Mouse (Mus musculus) left cerebral cortex, postnatal 36 days (tissue): ENCODE measurements around the gene Zfp768. TPM values are rescaled to one million over a fixed set of nuclear protein-coding genes. Genes with fewer than 3 reads are reported as not detected.
A peak's percentile ranks its signal among the peaks of the same experiment; 100 is the strongest.

ENCODE experiments used
- DNase-seq, 2 experiments: peaks; one replicate each; pipeline ENCODE4 v3.0.0; 2021 to 2022; ENCODE audit warnings: low spot score in 2 of 2, mixed read lengths in 1 of 2
- intact Hi-C: fragments of 180-260 bp; cut with DNase I; formaldehyde crosslinking; loops from one replicate; pipeline ENCODE4 v1.15.1; 2025
- total RNA-seq, 2 experiments: library from RNA; stranded (reverse); gene quantifications; 2 replicates each; pipeline ENCODE4 v1.2.3; 2021

Zfp768 gene
- total RNA-seq, 2 experiments from 2014 or later = 14.4 to 15.0 TPM

DNA sequence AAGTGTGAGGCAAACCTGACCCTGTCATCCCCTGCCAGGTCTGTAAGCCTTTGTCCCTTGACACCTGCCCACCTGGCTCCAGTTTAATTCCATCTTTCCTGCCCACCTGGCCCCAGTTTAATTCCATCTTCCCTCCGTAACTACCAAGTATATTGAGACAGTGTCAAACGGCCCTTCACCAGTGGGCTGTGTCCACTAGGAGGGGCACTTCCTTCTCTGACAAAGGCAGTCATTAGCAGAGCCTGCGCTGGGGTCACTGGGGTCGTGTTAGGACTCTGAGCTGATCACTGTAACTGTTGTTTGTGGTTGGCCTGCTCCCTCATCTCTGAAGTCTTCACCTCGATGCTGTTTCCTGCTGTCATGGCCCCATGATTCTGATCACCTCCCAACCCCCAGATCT is 23.3 kb downstream of the Zfp768 start:
- intact Hi-C loops = no loop called here
- no peak for DNase-seq

DNA sequence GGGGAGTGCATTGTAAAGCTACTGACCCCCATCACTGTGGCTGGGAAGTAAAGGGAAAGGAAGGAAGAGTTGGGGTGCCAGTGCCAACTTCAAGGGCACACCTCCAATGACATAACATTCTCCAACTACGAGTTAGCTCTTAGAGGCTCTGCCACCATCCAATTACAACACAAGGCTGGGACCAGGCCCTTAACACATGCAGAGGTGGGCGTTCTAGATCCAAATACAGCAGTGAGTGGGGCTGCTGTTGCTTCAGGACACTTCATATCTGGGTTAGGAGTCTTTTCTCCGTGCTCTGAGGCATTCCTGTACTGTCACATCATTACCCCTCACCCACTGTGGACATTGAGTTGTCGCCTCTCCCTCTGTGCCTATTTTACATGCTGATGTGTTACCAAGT is 24.3 kb downstream of the Zfp768 start:
- intact Hi-C loops = no loop called here
- no peak for DNase-seq

DNA sequence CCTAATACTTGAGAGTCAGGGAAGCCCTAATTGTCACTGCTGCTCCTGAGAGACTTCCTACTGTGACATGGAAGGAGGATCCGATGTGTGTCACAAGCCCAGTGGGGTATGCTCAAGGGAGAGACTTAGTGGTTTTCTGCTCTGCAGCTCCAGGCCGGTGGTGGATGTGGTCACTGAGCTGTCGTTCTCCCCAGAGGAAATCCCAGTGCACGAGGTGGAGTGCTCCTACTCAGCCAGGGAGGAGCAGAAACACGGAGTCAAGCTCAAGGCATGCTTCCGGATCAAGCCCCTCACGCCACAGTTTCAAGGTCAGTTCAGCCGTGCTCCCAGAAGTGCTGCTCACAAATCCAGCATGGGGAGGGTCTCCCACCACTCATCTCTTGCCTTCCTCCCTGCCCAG is 31.5 kb downstream of the Zfp768 start:
- no peak for DNase-seq
- intact Hi-C loops = no loop called here

DNA sequence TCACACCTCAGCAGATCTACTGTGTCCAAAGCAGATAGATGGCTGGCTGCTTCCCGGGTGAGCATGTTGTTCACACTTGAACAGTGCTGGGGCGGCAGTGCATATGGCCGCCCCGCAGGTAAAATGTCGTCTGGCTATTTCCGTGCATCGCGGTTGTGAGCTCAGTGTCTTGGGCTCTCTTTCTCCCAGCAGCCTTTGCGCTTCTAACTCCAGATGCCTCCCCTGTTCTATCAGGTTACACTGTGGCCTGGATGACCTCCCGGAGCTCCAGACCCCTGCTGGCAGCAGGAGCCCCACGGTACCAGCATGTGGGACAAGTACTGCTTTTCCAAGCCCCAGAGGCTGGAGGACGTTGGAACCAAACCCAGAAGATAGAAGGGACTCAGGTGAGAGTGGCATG is 35.4 kb downstream of the Zfp768 start:
- intact Hi-C loops = loop anchor here (5.0 kb wide), 1 partner anchor 32 kb away; no protein-coding TSS in a partner anchor
- no peak for DNase-seq

GRCm38 (mm10) chr7:127308887-127309286 is 36.5 kb downstream of the Zfp768 start:
- peak; percentile 13 to 44 for DNase-seq
- intact Hi-C loops = loop anchor here (5.0 kb wide), 1 partner anchor 33 kb away; no protein-coding TSS in a partner anchor

- intact Hi-C loops = loop anchor here (5.0 kb wide), 1 partner anchor 34 kb away; no protein-coding TSS in a partner anchor
- DNase-seq = no peak
These were observed 37.0 kb downstream of the Zfp768 start for GRCm38 (mm10) chr7:127308431-127308830.

- intact Hi-C loops = no loop called here
- no peak for DNase-seq
These were observed 47.7 kb downstream of the Zfp768 start for GRCm38 (mm10) chr7:127297586-127298193.

DNA sequence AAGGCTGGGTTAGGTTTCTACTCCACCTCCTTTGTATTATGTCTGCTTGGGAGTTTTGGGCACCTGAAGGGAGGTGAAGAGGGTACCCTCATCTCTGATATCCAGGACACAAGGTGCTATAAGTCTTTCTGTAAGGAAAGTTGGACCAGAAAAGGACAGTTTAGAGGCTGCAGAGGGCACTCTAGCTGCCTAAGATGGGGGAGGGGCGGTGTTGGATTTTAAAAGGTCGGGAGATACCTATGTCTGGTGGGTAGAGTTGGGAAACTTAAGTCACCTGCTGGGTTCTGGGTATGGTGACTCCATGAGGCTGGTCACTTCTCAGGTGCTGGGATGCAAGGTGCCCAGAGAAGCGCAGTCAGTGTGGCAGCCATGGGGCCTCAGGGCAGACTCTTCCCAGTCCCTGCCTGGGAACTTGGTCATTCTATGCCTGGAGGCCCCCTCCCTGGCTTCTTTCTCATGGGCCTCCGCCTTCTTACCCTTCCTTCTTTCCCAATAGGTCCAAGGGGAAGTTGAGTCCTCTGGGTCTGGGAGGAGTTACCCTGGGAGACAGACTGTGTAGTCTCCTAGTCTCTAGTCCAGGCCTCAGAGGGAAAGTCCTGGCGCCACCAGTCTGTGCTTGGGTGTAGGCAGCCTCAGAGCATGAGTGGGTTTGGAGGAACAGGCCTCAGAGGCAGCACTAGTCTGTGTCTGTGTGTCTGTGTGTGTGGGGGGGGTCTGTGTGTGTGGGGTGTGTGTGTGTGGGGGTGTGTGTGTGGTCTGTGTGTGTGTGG is 48.4 kb downstream of the Zfp768 start:
- intact Hi-C loops = no loop called here
- no peak for DNase-seq

- intact Hi-C loops = no loop called here
- no peak for DNase-seq
These were observed 49.3 kb downstream of the Zfp768 start, which contains the start of gene Itgal for GRCm38 (mm10) chr7:127296098-127296497. TSS of gene Itgal (plus strand) at chr7:127296260.

Other genes with a start within 250 kb of the Zfp768 start
- gene Qprt, start 223.4 kb downstream of the Zfp768 start, total RNA-seq = under 1 TPM in 1 of 2 experiments, not detected in 1; 0.63 TPM
- gene Spn, start 207.8 kb downstream of the Zfp768 start, total RNA-seq = under 1 TPM; 0.12 to 0.25 TPM
- gene Cd2bp2, start 149.5 kb downstream of the Zfp768 start, total RNA-seq = 10 to 100 TPM; 81.4 to 89.5 TPM
- 100 to 1,000 TPM in 1 of 2 experiments, 10 to 100 TPM in 1; 90.8 to 101 TPM for gene Tbc1d10b, start 137.1 kb downstream of the Zfp768 start, total RNA-seq
- gene Mylpf, start 136.7 kb downstream of the Zfp768 start, total RNA-seq = 1 to 10 TPM; 1.7 to 3.9 TPM
- 10 to 100 TPM; 18.6 to 19.4 TPM for gene Zfp553, start 112.5 kb downstream of the Zfp768 start, total RNA-seq
- gene Sept1, start 112.5 kb downstream of the Zfp768 start, total RNA-seq = 1 to 10 TPM; 3.2 to 5.6 TPM
- 10 to 100 TPM; 61.0 to 61.4 TPM for gene Zfp771, start 101.3 kb downstream of the Zfp768 start, total RNA-seq
- gene Dctpp1, start 84.9 kb downstream of the Zfp768 start, total RNA-seq = 10 to 100 TPM; 21.8 to 30.7 TPM
- 10 to 100 TPM; 38.4 to 43.1 TPM for gene Sephs2, start 71.5 kb downstream of the Zfp768 start, total RNA-seq
- gene Itgal, start 49.3 kb downstream of the Zfp768 start, total RNA-seq = under 1 TPM; 0.48 to 0.76 TPM
- 1 to 10 TPM; 5.7 to 7.2 TPM for gene Zfp747, start 30.5 kb upstream of the Zfp768 start, total RNA-seq
- 1 to 10 TPM; 3.3 to 3.9 TPM for gene 9130019O22Rik, start 41.6 kb upstream of the Zfp768 start, total RNA-seq
- 1 to 10 TPM; 7.7 to 8.2 TPM for gene E430018J23Rik, start 48.0 kb upstream of the Zfp768 start, total RNA-seq
- 1 to 10 TPM; 5.4 to 5.6 TPM for gene Zfp764, start 61.2 kb upstream of the Zfp768 start, total RNA-seq
- gene Zfp688, start 76.5 kb upstream of the Zfp768 start, total RNA-seq = 10 to 100 TPM; 13.7 to 18.6 TPM
- 1 to 10 TPM; 5.8 to 7.9 TPM for gene Zfp689, start 103.6 kb upstream of the Zfp768 start, total RNA-seq
- 10 to 100 TPM; 25.7 to 30.2 TPM for gene Prr14, start 114.0 kb upstream of the Zfp768 start, total RNA-seq
- 10 to 100 TPM; 48.7 to 61.4 TPM for gene Fbrs, start 133.6 kb upstream of the Zfp768 start, total RNA-seq
- gene Srcap, start 166.4 kb upstream of the Zfp768 start, total RNA-seq = 100 to 1,000 TPM in 1 of 2 experiments, 10 to 100 TPM in 1; 99.0 to 131 TPM
- 10 to 100 TPM in 1 of 2 experiments, 1 to 10 TPM in 1; 7.6 to 15.0 TPM for gene Gm42715, start 174.0 kb upstream of the Zfp768 start, total RNA-seq
- 1 to 10 TPM in 1 of 2 experiments, not detected in 1; 3.4 TPM for gene Tmem265, start 215.8 kb upstream of the Zfp768 start, total RNA-seq
- 10 to 100 TPM; 69.2 to 81.4 TPM for gene Phkg2, start 227.8 kb upstream of the Zfp768 start, total RNA-seq
- gene Ccdc189, start 243.0 kb upstream of the Zfp768 start, total RNA-seq = 1 to 10 TPM; 9.3 to 9.7 TPM
- 10 to 100 TPM; 63.1 to 81.0 TPM for gene Rnf40, start 243.2 kb upstream of the Zfp768 start, total RNA-seq